Mouse (Mus musculus): ENCODE results near the gene Ssr1. TPM values are rescaled to one million over a fixed set of nuclear protein-coding genes. Genes with fewer than 3 reads are reported as not detected.

Ssr1 gene
- polyA plus RNA-seq, 1 experiment from 2014 or later = 66.5 TPM

DNA sequence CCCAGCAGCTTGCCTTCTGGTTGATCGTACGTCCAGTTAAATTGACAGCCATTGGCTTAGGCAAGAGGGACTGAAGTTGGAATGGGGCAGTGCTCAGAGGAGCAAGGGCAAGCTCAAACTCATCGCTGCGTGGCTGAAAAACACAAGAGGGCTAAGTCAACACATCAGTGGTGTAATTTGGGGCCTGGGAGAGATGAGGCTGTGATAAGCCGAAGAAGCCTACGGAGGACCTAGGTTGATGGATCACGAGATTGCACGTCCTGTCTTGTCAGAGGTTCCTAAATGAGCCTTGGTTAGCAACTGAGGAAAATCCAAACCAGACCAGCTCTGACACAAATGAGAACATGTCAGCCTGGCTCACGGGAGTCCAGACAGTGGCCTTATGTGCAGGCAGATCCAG lies 31.5 kb downstream of the Ssr1 start:
- Histone ChIP-seq H3K9me3 (ENCODE audit: control insufficient read depth, low read length) (no peaks in the 10 kb centered on the region), H3K9ac (ENCODE audit: low read depth, low read length) (no peak overlapping the region), H3K27ac (ENCODE audit: low read depth, low read length) (no peak overlapping the region), H3K4me3 (ENCODE audit: low read length) (no peak overlapping the region), H3K27me3 (replicated peaks; ENCODE audit: control insufficient read depth, insufficient read depth, low read length) (no peaks in the 10 kb centered on the region), H3K4me2 (ENCODE audit: low read length) (no peak overlapping the region), H3K36me3 (ENCODE audit: control insufficient read depth, insufficient read depth, low read length) (no peaks in the 10 kb centered on the region), H3K4me1 (ENCODE audit: control insufficient read depth, insufficient read depth, low read depth, low read length) (peaks cover 11% of the 10 kb centered on the region)
- no peak for ATAC-seq
- WGBS = 88% methylated on average over 9 of the region's 9 CpGs

DNA sequence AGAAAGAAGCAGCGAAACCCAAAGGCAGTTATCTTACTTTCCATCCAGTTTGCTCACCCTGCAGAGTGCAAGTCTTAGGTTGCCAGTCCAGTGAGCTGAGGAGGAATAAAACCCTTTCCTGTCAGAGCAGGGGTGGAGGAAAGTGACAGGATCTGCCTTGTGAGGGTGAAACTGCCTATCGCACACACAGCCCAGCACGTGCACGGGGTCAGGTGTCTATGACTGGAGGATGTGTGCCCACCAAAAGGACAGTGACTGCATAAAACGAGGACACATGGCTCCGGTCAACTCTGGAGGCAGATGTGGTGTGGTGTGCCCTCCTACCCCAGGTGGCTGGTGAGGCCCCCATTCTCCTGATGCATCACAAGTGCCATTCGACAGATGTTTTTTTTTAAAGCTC lies 34.1 kb downstream of the Ssr1 start:
- no peak overlapping the region for H3K27ac ChIP-seq (ENCODE audit: low read depth, low read length)
- H3K4me1 ChIP-seq (ENCODE audit: control insufficient read depth, insufficient read depth, low read depth, low read length) = peaks cover 5% of the 10 kb centered on the region
- no peak overlapping the region for H3K4me2 ChIP-seq (ENCODE audit: low read length)
- no peaks in the 10 kb centered on the region for H3K36me3 ChIP-seq (ENCODE audit: control insufficient read depth, insufficient read depth, low read length)
- whole genome bisulfite sequencing = 95% methylated on average over 7 of the region's 7 CpGs
- no peak for ATAC-seq
- no peak overlapping the region for H3K9ac ChIP-seq (ENCODE audit: low read depth, low read length)
- no peak overlapping the region for H3K4me3 ChIP-seq (ENCODE audit: low read length)
- no peaks in the 10 kb centered on the region for H3K27me3 ChIP-seq (replicated peaks; ENCODE audit: control insufficient read depth, insufficient read depth, low read length)
- H3K9me3 ChIP-seq (ENCODE audit: control insufficient read depth, low read length) = no peaks in the 10 kb centered on the region

DNA sequence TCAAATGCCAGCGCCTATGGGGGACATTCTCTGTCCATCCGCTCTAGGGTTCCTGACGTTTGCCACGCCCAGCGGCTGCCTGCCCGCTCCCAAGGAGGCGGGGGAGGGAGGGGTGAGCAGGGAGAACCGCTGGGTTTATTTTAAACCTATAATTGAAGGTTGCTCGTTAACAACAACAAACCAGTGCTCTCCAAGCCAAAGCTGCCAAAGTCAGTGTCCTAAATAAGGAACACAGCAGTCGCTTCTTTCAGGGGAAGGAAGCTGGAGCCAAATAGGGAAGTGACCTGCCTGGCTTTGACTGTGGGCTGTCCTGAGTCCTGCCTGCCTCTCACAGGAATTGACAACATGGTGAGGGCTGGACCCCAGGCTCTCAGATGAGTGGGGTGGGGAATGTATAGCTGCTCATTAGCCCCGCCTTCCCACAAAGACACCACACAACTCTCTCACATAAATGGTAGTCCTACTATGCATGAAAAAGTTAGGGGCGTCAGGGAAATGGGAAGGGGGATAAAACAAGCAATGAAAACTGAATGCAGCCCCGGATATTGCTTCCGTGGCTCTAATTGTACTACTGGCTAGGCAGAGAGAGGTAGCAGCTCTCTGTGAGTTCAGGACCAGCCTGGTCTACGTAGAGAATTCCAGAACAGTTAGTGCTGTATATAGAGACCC lies 34.6 kb downstream of the Ssr1 start:
- WGBS = 79% methylated on average over 15 of the region's 15 CpGs
- no peaks in the 10 kb centered on the region for H3K36me3 ChIP-seq (ENCODE audit: control insufficient read depth, insufficient read depth, low read length)
- no peak for ATAC-seq
- H3K4me3 ChIP-seq (ENCODE audit: low read length) = no peak overlapping the region
- H3K4me2 ChIP-seq (ENCODE audit: low read length) = no peak overlapping the region
- no peak overlapping the region for H3K9ac ChIP-seq (ENCODE audit: low read depth, low read length)
- no peaks in the 10 kb centered on the region for H3K9me3 ChIP-seq (ENCODE audit: control insufficient read depth, low read length)
- H3K27me3 ChIP-seq (replicated peaks; ENCODE audit: control insufficient read depth, insufficient read depth, low read length) = no peaks in the 10 kb centered on the region
- H3K27ac ChIP-seq (ENCODE audit: low read depth, low read length) = no peak overlapping the region
- H3K4me1 ChIP-seq (ENCODE audit: control insufficient read depth, insufficient read depth, low read depth, low read length) = peaks cover 2% of the 10 kb centered on the region

DNA sequence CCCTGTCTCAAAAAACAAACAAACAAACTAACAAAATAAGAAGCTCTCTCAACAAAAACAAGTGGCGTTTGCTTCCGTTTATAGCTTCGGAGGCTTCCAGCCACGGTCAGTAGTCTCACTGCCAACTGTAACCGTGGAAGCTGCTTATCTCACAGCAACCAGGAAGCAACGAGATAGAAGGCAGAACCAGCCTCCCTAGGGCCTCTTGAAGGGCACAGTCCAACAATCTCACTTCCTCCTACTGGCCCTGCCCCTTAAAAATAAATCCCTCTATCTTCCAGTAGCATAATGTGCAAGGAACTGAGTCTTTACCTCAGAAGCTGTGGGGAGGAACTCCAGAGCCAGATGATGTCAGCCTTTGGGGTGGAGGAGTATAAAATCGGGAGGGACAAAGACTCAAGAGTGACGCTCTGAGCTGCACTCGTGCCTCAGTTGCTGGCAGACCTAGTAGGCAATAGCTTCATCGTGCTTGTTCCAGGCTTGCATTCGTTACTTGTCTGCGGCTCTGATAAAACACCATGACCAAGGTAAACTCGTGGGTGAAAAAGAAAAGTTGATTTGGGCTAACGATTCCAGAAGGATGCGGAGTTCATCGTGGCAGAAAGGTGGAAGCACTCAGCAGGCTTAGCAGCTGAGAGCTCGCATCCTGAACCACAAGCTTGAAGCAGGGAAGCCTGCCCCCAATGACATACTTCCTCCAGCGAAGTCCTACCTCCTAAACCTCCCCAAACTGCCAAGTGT lies 35.3 kb downstream of the Ssr1 start:
- Histone ChIP-seq H3K27ac (ENCODE audit: low read depth, low read length) (no peak overlapping the region), H3K9me3 (ENCODE audit: control insufficient read depth, low read length) (no peaks in the 10 kb centered on the region), H3K4me2 (ENCODE audit: low read length) (no peak overlapping the region), H3K36me3 (ENCODE audit: control insufficient read depth, insufficient read depth, low read length) (no peaks in the 10 kb centered on the region), H3K4me3 (ENCODE audit: low read length) (no peak overlapping the region), H3K9ac (ENCODE audit: low read depth, low read length) (no peak overlapping the region), H3K4me1 (ENCODE audit: control insufficient read depth, insufficient read depth, low read depth, low read length) (no peaks in the 10 kb centered on the region), H3K27me3 (replicated peaks; ENCODE audit: control insufficient read depth, insufficient read depth, low read length) (no peaks in the 10 kb centered on the region)
- WGBS = 90% methylated on average over 18 of the region's 18 CpGs
- ATAC-seq = no peak

DNA sequence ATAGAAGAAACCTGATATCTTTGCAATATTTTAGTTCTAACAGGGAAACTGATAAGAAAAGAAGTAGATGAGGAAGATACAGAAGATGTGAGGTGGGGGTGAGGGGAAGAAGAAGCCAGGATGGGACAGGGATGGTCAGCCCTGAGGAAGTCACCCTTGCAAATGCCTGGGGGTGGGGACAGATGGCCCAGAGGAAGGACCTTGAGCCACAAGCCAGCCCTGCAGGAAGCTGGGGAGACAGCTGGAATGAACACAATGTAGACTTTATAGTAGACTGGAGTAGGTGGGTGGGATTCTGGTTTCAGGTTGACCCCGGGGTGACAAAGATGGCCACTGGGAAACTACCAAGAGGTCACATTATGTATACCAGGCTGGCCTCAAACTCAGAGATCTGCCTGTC lies 39.7 kb downstream of the Ssr1 start:
- 95% methylated on average over 1 of the region's 1 CpGs for WGBS
- no peaks in the 10 kb centered on the region for H3K36me3 ChIP-seq (ENCODE audit: control insufficient read depth, insufficient read depth, low read length)

DNA sequence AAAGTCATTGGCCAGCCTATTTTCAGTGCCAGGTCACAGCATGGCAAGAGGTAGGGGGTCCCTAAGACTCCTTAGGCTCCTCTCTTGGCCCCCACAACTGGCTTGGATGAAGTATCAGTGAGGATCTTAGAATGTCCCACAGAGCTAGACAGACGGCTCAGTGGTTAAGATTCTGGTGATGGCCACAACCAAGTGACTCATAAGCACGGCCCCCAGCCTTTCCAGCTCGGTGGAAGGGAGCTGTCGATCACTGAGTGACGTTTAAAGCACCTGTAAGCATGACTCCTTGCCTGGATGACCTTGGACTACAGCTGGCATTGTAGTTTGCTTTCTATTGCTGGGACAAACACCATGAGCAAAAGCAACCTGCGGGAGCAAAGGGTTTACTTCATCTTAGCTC lies 41.0 kb downstream of the Ssr1 start:
- no peaks in the 10 kb centered on the region for H3K4me1 ChIP-seq (ENCODE audit: control insufficient read depth, insufficient read depth, low read depth, low read length)
- H3K9me3 ChIP-seq (ENCODE audit: control insufficient read depth, low read length) = no peaks in the 10 kb centered on the region
- WGBS = 89% methylated on average over 6 of the region's 6 CpGs
- H3K4me2 ChIP-seq (ENCODE audit: low read length) = no peak overlapping the region
- no peak for ATAC-seq
- H3K4me3 ChIP-seq (ENCODE audit: low read length) = no peak overlapping the region
- no peaks in the 10 kb centered on the region for H3K36me3 ChIP-seq (ENCODE audit: control insufficient read depth, insufficient read depth, low read length)
- no peaks in the 10 kb centered on the region for H3K27me3 ChIP-seq (replicated peaks; ENCODE audit: control insufficient read depth, insufficient read depth, low read length)
- no peak overlapping the region for H3K9ac ChIP-seq (ENCODE audit: low read depth, low read length)
- no peak overlapping the region for H3K27ac ChIP-seq (ENCODE audit: low read depth, low read length)

More for the DNA sequence above, 39.7 kb downstream of the Ssr1 start:
- H3K27me3 ChIP-seq (replicated peaks; ENCODE audit: control insufficient read depth, insufficient read depth, low read length) = no peaks in the 10 kb centered on the region
- H3K27ac ChIP-seq (ENCODE audit: low read depth, low read length) = no peak overlapping the region
- H3K4me3 ChIP-seq (ENCODE audit: low read length) = no peak overlapping the region
- H3K4me2 ChIP-seq (ENCODE audit: low read length) = no peak overlapping the region
- H3K9me3 ChIP-seq (ENCODE audit: control insufficient read depth, low read length) = no peaks in the 10 kb centered on the region
- H3K9ac ChIP-seq (ENCODE audit: low read depth, low read length) = no peak overlapping the region
- no peaks in the 10 kb centered on the region for H3K4me1 ChIP-seq (ENCODE audit: control insufficient read depth, insufficient read depth, low read depth, low read length)
- no peak for ATAC-seq

DNA sequence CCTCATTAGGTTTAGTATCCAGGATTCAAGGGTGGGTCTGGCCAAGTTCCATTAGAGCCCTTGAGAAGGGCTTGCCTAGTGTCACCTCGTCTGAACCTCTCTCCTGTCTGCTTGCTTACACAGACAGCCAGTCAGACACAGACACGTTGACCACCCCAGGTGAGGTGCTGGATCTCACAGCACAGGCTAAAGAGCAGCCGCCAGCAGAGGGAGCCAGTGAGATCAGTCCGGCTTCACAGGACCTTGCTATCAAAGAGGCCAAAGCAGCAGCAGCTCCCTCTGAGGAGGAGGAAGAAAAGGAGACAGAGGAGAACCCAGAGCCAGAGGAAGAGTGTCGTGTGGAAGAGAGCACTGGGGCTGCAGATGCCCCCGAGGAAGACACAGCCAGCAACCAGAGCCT lies 47.3 kb downstream of the Ssr1 start:
- peak; percentile 48; the same call in 1 of the 2 replicates for ATAC-seq
- no peaks in the 10 kb centered on the region for H3K9me3 ChIP-seq (ENCODE audit: control insufficient read depth, low read length)
- H3K4me2 ChIP-seq (ENCODE audit: low read length) = no peak overlapping the region
- no peak overlapping the region for H3K9ac ChIP-seq (ENCODE audit: low read depth, low read length)
- H3K4me3 ChIP-seq (ENCODE audit: low read length) = no peak overlapping the region
- no peak overlapping the region for H3K27ac ChIP-seq (ENCODE audit: low read depth, low read length)
- no peaks in the 10 kb centered on the region for H3K36me3 ChIP-seq (ENCODE audit: control insufficient read depth, insufficient read depth, low read length)
- WGBS = 23% methylated on average over 6 of the region's 6 CpGs
- H3K27me3 ChIP-seq (replicated peaks; ENCODE audit: control insufficient read depth, insufficient read depth, low read length) = no peaks in the 10 kb centered on the region
- no peaks in the 10 kb centered on the region for H3K4me1 ChIP-seq (ENCODE audit: control insufficient read depth, insufficient read depth, low read depth, low read length)

DNA sequence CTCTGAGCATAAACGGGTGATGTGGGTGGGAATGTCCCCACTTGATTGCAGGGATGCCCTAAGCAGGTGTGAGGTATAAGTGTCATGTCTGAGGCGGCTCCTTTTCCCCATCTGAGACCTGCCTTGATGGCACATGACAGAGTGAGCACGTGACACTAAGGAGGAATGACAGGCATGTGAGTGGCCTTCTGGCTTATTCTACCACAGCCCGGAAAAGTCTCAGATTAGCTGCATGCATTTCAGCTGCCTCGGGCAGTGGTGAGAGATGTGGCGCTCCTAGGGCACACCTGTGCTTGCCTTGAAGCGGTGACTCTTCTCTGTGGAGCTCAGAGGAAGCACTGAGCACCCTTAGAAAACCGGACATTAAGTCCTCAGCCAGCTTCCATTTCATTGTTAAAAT lies 48.6 kb downstream of the Ssr1 start:
- Histone ChIP-seq H3K36me3 (ENCODE audit: control insufficient read depth, insufficient read depth, low read length) (no peaks in the 10 kb centered on the region), H3K4me3 (ENCODE audit: low read length) (no peak overlapping the region), H3K4me1 (ENCODE audit: control insufficient read depth, insufficient read depth, low read depth, low read length) (no peaks in the 10 kb centered on the region), H3K27ac (ENCODE audit: low read depth, low read length) (no peak overlapping the region), H3K9me3 (ENCODE audit: control insufficient read depth, low read length) (no peaks in the 10 kb centered on the region), H3K4me2 (ENCODE audit: low read length) (no peak overlapping the region), H3K9ac (ENCODE audit: low read depth, low read length) (no peak overlapping the region), H3K27me3 (replicated peaks; ENCODE audit: control insufficient read depth, insufficient read depth, low read length) (no peaks in the 10 kb centered on the region)
- no peak for ATAC-seq
- 79% methylated on average over 8 of the region's 8 CpGs for WGBS

DNA sequence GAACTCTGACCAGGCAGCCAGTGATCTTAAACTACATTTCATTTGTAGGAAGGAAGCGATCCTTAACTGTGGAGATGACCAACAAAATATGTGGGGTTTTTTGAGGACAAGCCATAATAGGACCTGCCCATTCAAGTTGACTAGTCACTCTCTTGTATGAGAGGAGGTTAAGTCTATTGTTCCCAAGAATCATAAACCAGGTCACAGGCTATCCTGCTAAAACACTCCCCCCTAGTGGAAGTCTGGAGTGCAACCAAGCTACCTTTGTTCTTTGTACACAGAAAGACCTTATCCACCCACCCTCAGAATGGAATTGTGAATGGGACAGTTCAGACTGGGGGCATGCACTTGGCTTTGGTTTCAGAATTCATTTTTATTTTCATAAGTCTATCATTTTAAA lies 49.7 kb downstream of the Ssr1 start:
- no peaks in the 10 kb centered on the region for H3K4me1 ChIP-seq (ENCODE audit: control insufficient read depth, insufficient read depth, low read depth, low read length)
- no peak for ATAC-seq
- no peak overlapping the region for H3K4me3 ChIP-seq (ENCODE audit: low read length)
- no peaks in the 10 kb centered on the region for H3K27me3 ChIP-seq (replicated peaks; ENCODE audit: control insufficient read depth, insufficient read depth, low read length)
- 71% methylated on average over 1 of the region's 1 CpGs for WGBS
- H3K27ac ChIP-seq (ENCODE audit: low read depth, low read length) = no peak overlapping the region
- H3K36me3 ChIP-seq (ENCODE audit: control insufficient read depth, insufficient read depth, low read length) = no peaks in the 10 kb centered on the region
- no peak overlapping the region for H3K4me2 ChIP-seq (ENCODE audit: low read length)
- no peaks in the 10 kb centered on the region for H3K9me3 ChIP-seq (ENCODE audit: control insufficient read depth, low read length)
- no peak overlapping the region for H3K9ac ChIP-seq (ENCODE audit: low read depth, low read length)

Measured in hindbrain, embryonic 16.5 days (tissue).